Mouse (Mus musculus): ENCODE data around the gene 1700022I11Rik.

The 1700022I11Rik gene

GRCm38 (mm10) chr4:43000141-43000986 lies 31.0 kb downstream of the 1700022I11Rik start, which contains the start of gene Vcp:
Gene Vcp (minus strand): TSS chr4:43000507.
- peak; percentile 99 for DNase-seq (ENCODE audit: low spot score in 2 of 2)

GRCm38 (mm10) chr4:43001272-43001671 lies 31.9 kb downstream of the 1700022I11Rik start:
- DNase-seq (ENCODE audit: low spot score in 2 of 2): no peak

- no peak for DNase-seq (ENCODE audit: low spot score in 2 of 2)
These were observed 33.5 kb downstream of the 1700022I11Rik start for GRCm38 (mm10) chr4:43002756-43003439.

GRCm38 (mm10) chr4:43004951-43005350 lies 35.5 kb downstream of the 1700022I11Rik start:
- no peak for DNase-seq (ENCODE audit: low spot score in 2 of 2)

- DNase-seq (ENCODE audit: low spot score in 2 of 2): peak; percentile 42 to 60
These were observed 36.4 kb downstream of the 1700022I11Rik start for GRCm38 (mm10) chr4:43005765-43006164.

GRCm38 (mm10) chr4:43010161-43011038 lies 41.0 kb downstream of the 1700022I11Rik start, which contains the start of gene Fancg:
Gene Fancg (minus strand): TSS chr4:43010506.
- DNase-seq (ENCODE audit: low spot score in 2 of 2): peak; percentile 81 to 85

GRCm38 (mm10) chr4:43012091-43012490 lies 42.7 kb downstream of the 1700022I11Rik start:
- no peak for DNase-seq (ENCODE audit: low spot score in 2 of 2)

GRCm38 (mm10) chr4:43018156-43018555 lies 48.8 kb downstream of the 1700022I11Rik start:
- no peak for DNase-seq (ENCODE audit: low spot score in 2 of 2)

- DNase-seq (ENCODE audit: low spot score in 2 of 2): no peak
These were observed 49.8 kb downstream of the 1700022I11Rik start for GRCm38 (mm10) chr4:43019176-43019575.

GRCm38 (mm10) chr4:43019641-43020465 lies 50.4 kb downstream of the 1700022I11Rik start:
- no peak for DNase-seq (ENCODE audit: low spot score in 2 of 2)

- DNase-seq (ENCODE audit: low spot score in 2 of 2): no peak
These were observed 51.5 kb downstream of the 1700022I11Rik start for GRCm38 (mm10) chr4:43020876-43021275.

- DNase-seq (ENCODE audit: low spot score in 2 of 2): no peak
These were observed 51.9 kb downstream of the 1700022I11Rik start for GRCm38 (mm10) chr4:43021341-43021740.

- no peak for DNase-seq (ENCODE audit: low spot score in 2 of 2)
These were observed 55.3 kb downstream of the 1700022I11Rik start for GRCm38 (mm10) chr4:43024673-43025072.

GRCm38 (mm10) chr4:43025084-43025960 lies 55.9 kb downstream of the 1700022I11Rik start, which contains the start of gene Pigo:
Gene Pigo (minus strand): TSS chr4:43025819.
- peak; percentile 87 to 89 for DNase-seq (ENCODE audit: low spot score in 2 of 2)

GRCm38 (mm10) chr4:43029121-43029520 lies 59.7 kb downstream of the 1700022I11Rik start:
- no peak for DNase-seq (ENCODE audit: low spot score in 2 of 2)

- no peak for DNase-seq (ENCODE audit: low spot score in 2 of 2)
These were observed 60.3 kb downstream of the 1700022I11Rik start for GRCm38 (mm10) chr4:43029749-43030148.

- DNase-seq (ENCODE audit: low spot score in 2 of 2): no peak
These were observed 60.9 kb downstream of the 1700022I11Rik start for GRCm38 (mm10) chr4:43030352-43030751.

- DNase-seq (ENCODE audit: low spot score in 2 of 2): no peak
These were observed 61.4 kb downstream of the 1700022I11Rik start for GRCm38 (mm10) chr4:43030780-43031230.

GRCm38 (mm10) chr4:43031237-43031995 lies 62.0 kb downstream of the 1700022I11Rik start, which contains the start of gene Stoml2:
Gene Stoml2 (minus strand): TSS chr4:43031710.
- DNase-seq (ENCODE audit: low spot score in 2 of 2): peak; percentile 90 to 93
